27 mouse cellular contexts compared by ENCODE assay signal in genomic region chr10:61240108-61240920, GRCm38 (mm10). TPM values are rescaled to one million over a fixed set of nuclear protein-coding genes. Genes with fewer than 3 reads are reported as not detected.
DNase-seq lines count a peak whose midpoint lies in the region; ATAC-seq lines count a peak whose summit lies in the region.
"Had no signal": no experiment of that assay in that cellular context is flagged by ENCODE, and none has a peak within 500 bp of the region (broad histone marks: within the 10 kb centered on the region; RNA-seq: fewer than 3 reads in every experiment).

No protein-coding gene starts in this region.

- 0 out of 2 replicates have a peak, but pooled peaks cover 3% of the 10 kb centered on the region for H3K36me3 ChIP-seq in heart, embryonic 10.5 days
- no peaks in the 10 kb centered on the region for H3K36me3 ChIP-seq in midbrain, embryonic 11.5 days (ENCODE audit: control insufficient read depth, insufficient read depth, low read length)
- no peaks in the 10 kb centered on the region for H3K36me3 ChIP-seq in midbrain, embryonic 10.5 days
- no peaks in the 10 kb centered on the region for H3K36me3 ChIP-seq in embryonic facial prominence, embryonic 12.5 days
- no peaks in the 10 kb centered on the region for H3K36me3 ChIP-seq in stomach, embryonic 15.5 days
- H3K36me3 ChIP-seq: embryonic facial prominence, embryonic 13.5 days; hindbrain, embryonic 15.5 days; kidney, embryonic 15.5 days had no signal

- H3K4me2 ChIP-seq in midbrain, embryonic 11.5 days = no peak overlapping the region
- no peak overlapping the region for H3K4me2 ChIP-seq in embryonic facial prominence, embryonic 12.5 days (replicated peaks)
- H3K4me2 ChIP-seq in stomach, embryonic 15.5 days = no peak overlapping the region
- H3K4me2 ChIP-seq: embryonic facial prominence, embryonic 13.5 days; hindbrain, embryonic 15.5 days; kidney, embryonic 15.5 days had no signal

- H3K4me1 ChIP-seq in heart, embryonic 10.5 days = peaks cover 25% of the 10 kb centered on the region
- H3K4me1 ChIP-seq in midbrain, embryonic 11.5 days (ENCODE audit: control insufficient read depth, insufficient read depth, low read length) = no peaks in the 10 kb centered on the region
- peaks cover 6% of the 10 kb centered on the region; the same call in 1 of the 2 replicates for H3K4me1 ChIP-seq in midbrain, embryonic 10.5 days
- peaks cover 28% of the 10 kb centered on the region for H3K4me1 ChIP-seq in embryonic facial prominence, embryonic 12.5 days
- H3K4me1 ChIP-seq in stomach, embryonic 15.5 days = 0 out of 2 replicates have a peak, but pooled peaks cover 8% of the 10 kb centered on the region
- H3K4me1 ChIP-seq: hindbrain, embryonic 15.5 days had no signal

- no peak overlapping the region for H3K4me3 ChIP-seq in heart, embryonic 10.5 days
- H3K4me3 ChIP-seq in midbrain, embryonic 11.5 days (ENCODE audit: low read depth, low read length) = no peak overlapping the region
- H3K4me3 ChIP-seq in midbrain, embryonic 10.5 days = no peak overlapping the region
- no peak overlapping the region for H3K4me3 ChIP-seq in embryonic facial prominence, embryonic 12.5 days
- no peak overlapping the region for H3K4me3 ChIP-seq in stomach, embryonic 15.5 days (replicated peaks)
- H3K4me3 ChIP-seq: embryonic facial prominence, embryonic 13.5 days; heart, adult 2 months; hindbrain, embryonic 15.5 days; kidney, embryonic 15.5 days had no signal

- no peak for DNase-seq in heart, embryonic 10.5 days (ENCODE audit: low spot score)
- no peak for DNase-seq in heart, postnatal 4 days
- peak; percentile 51 for DNase-seq in midbrain, embryonic 11.5 days (ENCODE audit: low spot score, missing footprints)
- DNase-seq in midbrain, embryonic 10.5 days (ENCODE audit: low spot score) = no peak
- no peak for DNase-seq in layer of hippocampus, postnatal 36 days
- no peak for DNase-seq in kidney, postnatal 14 days
- DNase-seq: adrenal gland, adult 8-10 months; B cell, adult 2 months; cerebellum, adult 9-11 months; gastrocnemius, postnatal 10 days; heart, adult 2 months; liver; liver, postnatal 0 days; lung, postnatal 10 days; thymus, postnatal 36 days had no signal

- 49% methylated on average over 14 of the region's 14 CpGs for WGBS in heart, embryonic 10.5 days
- 75% methylated on average over 14 of the region's 14 CpGs for WGBS in midbrain, embryonic 11.5 days
- 78% methylated on average over 14 of the region's 14 CpGs for WGBS in midbrain, embryonic 10.5 days
- WGBS in embryonic facial prominence, embryonic 12.5 days = 64% methylated on average over 14 of the region's 14 CpGs
- 61% methylated on average over 14 of the region's 14 CpGs for WGBS in stomach, embryonic 15.5 days

- H3K9me3 ChIP-seq in heart, embryonic 10.5 days = peaks cover 4% of the 10 kb centered on the region; the same call in 1 of the 2 replicates
- H3K9me3 ChIP-seq in midbrain, embryonic 11.5 days (ENCODE audit: control insufficient read depth, low read length) = no peaks in the 10 kb centered on the region
- H3K9me3 ChIP-seq in midbrain, embryonic 10.5 days (replicated peaks) = no peaks in the 10 kb centered on the region
- 0 out of 2 replicates have a peak, but pooled peaks cover 4% of the 10 kb centered on the region for H3K9me3 ChIP-seq in embryonic facial prominence, embryonic 12.5 days
- no peaks in the 10 kb centered on the region for H3K9me3 ChIP-seq in stomach, embryonic 15.5 days
- H3K9me3 ChIP-seq: embryonic facial prominence, embryonic 13.5 days; hindbrain, embryonic 15.5 days; kidney, embryonic 15.5 days had no signal

- no peak for ATAC-seq in midbrain, embryonic 11.5 days (ENCODE audit: low FRiP score)
- ATAC-seq in embryonic facial prominence, embryonic 12.5 days (ENCODE audit: insufficient number of reproducible peaks, insufficient read depth, low FRiP score, low TSS enrichment) = no peak
- 0 out of 2 replicates have a peak, but pooled peaks have one; percentile 37 for ATAC-seq in stomach, embryonic 15.5 days (ENCODE audit: insufficient read depth, low FRiP score, low read depth)
- ATAC-seq: intestine, postnatal 0 days; liver, postnatal 0 days had no signal

- peaks cover 5% of the 10 kb centered on the region; the same call in 1 of the 2 replicates for H3K27me3 ChIP-seq in heart, embryonic 10.5 days (ENCODE audit: insufficient read depth, poor library complexity, severe bottlenecking)
- H3K27me3 ChIP-seq in midbrain, embryonic 11.5 days (ENCODE audit: control insufficient read depth, insufficient read depth, low read length) = no peaks in the 10 kb centered on the region
- H3K27me3 ChIP-seq in midbrain, embryonic 10.5 days (ENCODE audit: low read depth, poor library complexity, severe bottlenecking) = no peaks in the 10 kb centered on the region
- H3K27me3 ChIP-seq in embryonic facial prominence, embryonic 12.5 days = no peaks in the 10 kb centered on the region
- H3K27me3 ChIP-seq in stomach, embryonic 15.5 days (replicated peaks) = no peaks in the 10 kb centered on the region
- H3K27me3 ChIP-seq: hindbrain, embryonic 15.5 days; kidney, embryonic 15.5 days had no signal

- H3K27ac ChIP-seq in heart, embryonic 10.5 days = peak overlapping the region; percentile 57
- H3K27ac ChIP-seq in midbrain, embryonic 11.5 days (ENCODE audit: low read depth, low read length) = no peak overlapping the region
- H3K27ac ChIP-seq in midbrain, embryonic 10.5 days (replicated peaks) = no peak overlapping the region; the same call in 1 of the 2 replicates
- H3K27ac ChIP-seq in embryonic facial prominence, embryonic 12.5 days = peak overlapping the region; percentile 25; the same call in 1 of the 2 replicates
- peak overlapping the region; percentile 57 for H3K27ac ChIP-seq in stomach, embryonic 15.5 days
- H3K27ac ChIP-seq: embryonic facial prominence, embryonic 13.5 days; heart, adult 2 months; hindbrain, embryonic 15.5 days; kidney, embryonic 15.5 days had no signal

- H3K9ac ChIP-seq in midbrain, embryonic 11.5 days (ENCODE audit: low read length) = no peak overlapping the region
- H3K9ac ChIP-seq in embryonic facial prominence, embryonic 12.5 days = no peak overlapping the region
- no peak overlapping the region for H3K9ac ChIP-seq in stomach, embryonic 15.5 days
- H3K9ac ChIP-seq: hindbrain, embryonic 15.5 days; kidney, embryonic 15.5 days; liver, postnatal 0 days had no signal

RNA-seq across cellular contexts. Expression of gene Adamts14, which starts 32.9 kb away (rescaled TPM):
- polyA plus RNA-seq in heart, embryonic 10.5 days (2016; fragmentation: Nextera tagmentation; extraction: Ambion mirVana) = 0.74 and 0.90 TPM in 2 replicates
- total RNA-seq in heart, postnatal 4 days (2021) = 1 to 10 TPM; 6.9 to 7.5 TPM
- polyA plus RNA-seq in midbrain, embryonic 11.5 days (2014; fragmentation: Nextera tagmentation; extraction: Ambion mirVana) = 0.21 and 0.31 TPM in 2 replicates
- 0.33 and 0.34 TPM in 2 replicates for polyA plus RNA-seq in midbrain, embryonic 10.5 days (2016; fragmentation: Nextera tagmentation; extraction: Ambion mirVana)
- polyA plus RNA-seq in embryonic facial prominence, embryonic 12.5 days (2016; fragmentation: Nextera tagmentation; extraction: Ambion mirVana) = 1.2 and 1.5 TPM in 2 replicates
- polyA plus RNA-seq in stomach, embryonic 15.5 days (2015; fragmentation: Nextera tagmentation; extraction: Ambion mirVana) = 1.0 and 1.2 TPM in 2 replicates
- 1 to 10 TPM; 1.8 TPM for total RNA-seq in layer of hippocampus, postnatal 36 days (2021)
- total RNA-seq: megakaryocyte progenitor cell, adult 5-6 weeks had no signal

RNA-seq across cellular contexts. Expression of gene Prf1, which starts 57.3 kb away (rescaled TPM):
- polyA plus RNA-seq in heart, embryonic 10.5 days (2016; fragmentation: Nextera tagmentation; extraction: Ambion mirVana) = not detected in 2 replicates
- total RNA-seq in heart, postnatal 4 days (2021) = under 1 TPM in 1 of 2 experiments, not detected in 1; 0.09 TPM
- polyA plus RNA-seq in midbrain, embryonic 11.5 days (2014; fragmentation: Nextera tagmentation; extraction: Ambion mirVana) = 0.07 TPM in 1 of 2 replicates, not detected in the other
- polyA plus RNA-seq in midbrain, embryonic 10.5 days (2016; fragmentation: Nextera tagmentation; extraction: Ambion mirVana) = not detected in 2 replicates
- polyA plus RNA-seq in embryonic facial prominence, embryonic 12.5 days (2016; fragmentation: Nextera tagmentation; extraction: Ambion mirVana) = not detected in 2 replicates
- polyA plus RNA-seq in stomach, embryonic 15.5 days (2015; fragmentation: Nextera tagmentation; extraction: Ambion mirVana) = 0.06 TPM in 1 of 2 replicates, not detected in the other
- total RNA-seq in layer of hippocampus, postnatal 36 days (2021) = not detected
- total RNA-seq: gastrocnemius, postnatal 10 days; layer of hippocampus, postnatal 10 days; left cerebral cortex, postnatal 10 days; megakaryocyte progenitor cell, adult 5-6 weeks had no signal
- polyA plus RNA-seq: cortical plate, adult 2 months; embryonic facial prominence, embryonic 13.5 days; forebrain, embryonic 11.5 days; hindbrain, embryonic 15.5 days; intestine, postnatal 0 days; kidney, embryonic 15.5 days; neural tube, embryonic 11.5 days had no signal

Comparison
In these comparisons a context has a peak if more than half of its experiments do, and no peak if none do; other contexts are left out.
1. H3K27ac ChIP-seq: peak in heart, embryonic 10.5 days (single experiment), embryonic facial prominence, embryonic 12.5 days (single experiment) and stomach, embryonic 15.5 days (single experiment); none in midbrain, embryonic 11.5 days (single experiment) and midbrain, embryonic 10.5 days (single experiment).